Mouse (Mus musculus): ENCODE measurements around the gene Kri1.
A peak's percentile ranks its signal among the peaks of the same experiment; 100 is the strongest.
"Not testable (repeated sequence)": the region's sequence is repeated elsewhere in the genome, so short reads cannot be mapped to it uniquely, and the experiment has no call there.

The Kri1 gene

DNA sequence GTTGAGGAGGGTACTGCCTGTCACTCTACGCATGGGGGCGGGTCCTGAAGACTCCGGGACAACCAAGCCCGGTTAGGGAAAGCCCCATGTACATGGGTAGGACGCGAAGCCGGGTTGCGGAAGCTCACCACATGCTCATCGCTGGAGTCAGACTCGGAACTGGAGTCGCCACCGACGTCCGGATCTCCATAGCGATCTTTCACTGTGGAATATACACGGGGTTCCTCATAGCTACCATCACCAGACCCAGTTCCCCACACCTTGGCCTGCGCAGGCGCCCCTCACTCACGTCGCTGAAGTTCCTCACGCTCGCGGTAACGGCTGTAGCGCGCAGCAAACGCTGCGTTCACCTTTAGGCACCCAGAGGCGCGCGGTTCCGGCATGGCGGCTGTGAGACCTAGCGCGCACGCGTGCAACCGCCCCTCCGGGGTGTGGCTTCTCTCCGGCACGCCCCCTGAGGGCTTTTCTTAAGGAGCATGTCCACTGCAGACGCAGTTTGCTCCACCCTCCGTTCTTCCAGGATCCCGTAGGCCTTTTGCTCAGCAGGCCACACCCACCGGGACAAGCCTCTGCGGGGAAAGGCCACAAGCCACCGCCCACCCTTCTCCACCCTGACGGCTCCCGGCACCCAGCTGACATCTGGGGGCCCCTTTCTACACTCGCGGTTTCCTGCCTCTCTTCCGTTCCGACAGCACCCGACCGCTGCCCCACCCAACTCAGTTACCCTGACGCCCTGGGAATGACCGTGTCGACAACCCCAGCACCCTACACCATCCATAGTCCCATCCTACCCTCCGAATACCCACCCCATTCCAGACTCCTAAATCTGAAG is at the start of gene Kri1:
Gene Kri1 (minus strand): TSS at position 399 of the 832 bp plus-strand sequence.
- peak; percentile 98 for DNase-seq (ENCODE audit: low spot score)

- DNase-seq (ENCODE audit: low spot score), result no peak
Measured at GRCm38 (mm10) chr9:21336491-21336890, 48.7 kb upstream of the Kri1 start.

- DNase-seq (ENCODE audit: low spot score), result no peak
Measured at GRCm38 (mm10) chr9:21335391-21335790, 47.6 kb upstream of the Kri1 start.

GRCm38 (mm10) chr9:21334747-21335146 is 47.0 kb upstream of the Kri1 start:
- no peak for DNase-seq (ENCODE audit: low spot score)

- no peak for DNase-seq (ENCODE audit: low spot score)
Measured at GRCm38 (mm10) chr9:21333523-21333922, 45.8 kb upstream of the Kri1 start.

DNA sequence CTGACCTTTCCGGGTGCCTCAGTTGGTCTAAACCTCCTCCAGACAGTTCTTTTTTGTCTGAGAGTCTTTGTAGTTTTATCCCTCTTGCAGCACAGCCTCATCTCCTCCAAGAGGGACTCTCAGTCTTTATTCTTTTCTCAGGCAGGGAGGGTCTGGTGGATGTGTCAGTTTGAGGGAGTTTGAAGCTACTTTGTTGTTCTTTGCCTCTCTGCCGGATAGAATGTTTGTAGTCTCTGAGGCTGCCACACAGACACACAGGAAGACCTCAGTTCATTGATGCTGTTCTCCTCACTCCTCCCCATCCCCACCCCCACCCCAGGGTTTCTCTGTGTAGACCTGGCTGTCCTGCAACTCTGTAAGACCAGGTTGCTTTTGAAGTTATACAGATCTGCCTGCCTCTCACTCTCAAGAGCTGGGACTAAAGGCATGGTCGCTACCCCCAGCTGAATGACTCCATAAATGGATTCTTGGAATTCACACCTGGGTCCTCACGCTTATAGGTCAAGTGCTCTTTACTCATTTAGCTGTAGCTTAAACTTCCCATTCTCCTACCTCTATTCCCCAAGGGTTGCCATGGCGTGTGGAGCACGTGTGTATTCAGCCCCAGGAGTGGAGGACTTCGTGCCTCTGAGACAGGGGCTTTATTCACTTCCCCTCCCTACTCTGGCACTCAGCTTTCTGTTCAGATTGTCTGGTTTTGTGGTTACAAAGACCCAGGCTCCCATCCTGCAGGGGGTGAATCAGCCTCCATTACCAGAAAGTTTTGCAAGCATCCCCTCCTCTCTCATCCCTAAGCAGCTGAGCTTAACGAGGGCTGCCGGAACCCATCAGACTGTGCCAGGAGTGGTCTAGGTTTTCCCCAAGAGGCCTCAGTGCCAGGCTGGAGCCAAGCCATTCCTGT is 44.6 kb upstream of the Kri1 start:
- DNase-seq (ENCODE audit: low spot score), result no peak

DNA sequence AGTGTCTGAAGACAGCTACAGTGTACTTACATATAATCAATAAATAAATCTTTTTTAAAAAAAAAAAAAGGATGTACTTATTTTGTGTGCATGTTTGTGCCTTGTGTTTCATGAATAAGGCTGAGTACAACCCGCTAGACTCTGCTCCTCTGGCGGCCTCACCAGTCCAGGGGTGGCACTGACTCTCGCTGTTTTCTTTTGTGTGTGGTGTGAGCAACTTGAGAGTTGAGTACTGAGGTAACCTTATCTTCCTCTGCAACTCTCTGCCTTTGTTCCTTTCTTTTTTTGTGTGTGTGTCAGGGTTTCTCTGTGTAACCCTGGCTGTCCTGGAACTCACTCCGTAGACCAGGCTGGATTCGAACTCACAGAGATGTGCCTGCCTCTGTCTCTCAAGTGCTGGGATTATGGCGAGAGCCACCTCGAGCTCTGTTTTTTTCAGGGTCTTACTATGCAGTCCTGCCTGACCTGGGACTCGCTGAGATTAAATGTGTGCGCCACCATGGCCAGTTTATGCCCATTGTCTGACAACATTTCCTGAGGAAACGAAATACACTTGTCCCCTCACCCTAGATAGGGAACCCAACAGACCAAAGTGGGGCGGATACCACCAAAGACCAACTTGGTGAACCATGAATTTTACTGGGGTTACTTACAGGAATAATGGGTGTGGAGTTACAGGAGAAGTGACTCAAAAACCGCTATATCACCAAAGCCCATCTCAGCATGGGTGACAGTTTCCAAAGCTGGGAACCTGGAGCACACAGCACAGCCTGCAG is 43.8 kb upstream of the Kri1 start:
- DNase-seq (ENCODE audit: low spot score), result no peak

DNA sequence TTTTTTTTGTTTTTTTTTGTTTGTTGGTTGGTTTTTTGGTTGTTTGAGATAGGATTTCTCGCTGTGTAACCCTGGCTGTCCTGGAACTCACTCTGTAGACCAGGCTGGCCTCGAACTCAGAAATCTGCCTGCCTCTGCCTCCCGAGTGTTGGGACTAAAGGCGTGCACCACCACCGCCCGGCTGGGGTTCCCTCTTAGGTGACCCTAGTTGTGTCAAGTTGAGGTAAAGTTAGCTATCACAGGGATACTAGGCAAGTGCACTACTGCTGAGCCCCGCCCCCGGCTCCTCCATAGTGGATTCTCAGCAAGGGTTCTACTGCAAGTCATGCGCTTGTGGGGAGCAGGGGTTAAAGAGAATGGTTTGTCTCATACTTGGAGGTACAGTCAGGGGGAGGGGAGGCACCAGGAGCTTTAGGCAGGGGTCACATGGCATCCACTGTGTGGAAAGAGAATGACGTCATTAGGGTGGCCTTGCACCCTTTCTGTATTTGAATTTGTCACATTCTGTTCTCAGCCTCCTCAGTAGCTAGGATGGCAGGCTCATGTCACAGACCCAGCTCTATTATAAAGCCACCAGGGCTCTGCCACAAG is 42.0 kb upstream of the Kri1 start:
- DNase-seq (ENCODE audit: low spot score), result no peak

DNA sequence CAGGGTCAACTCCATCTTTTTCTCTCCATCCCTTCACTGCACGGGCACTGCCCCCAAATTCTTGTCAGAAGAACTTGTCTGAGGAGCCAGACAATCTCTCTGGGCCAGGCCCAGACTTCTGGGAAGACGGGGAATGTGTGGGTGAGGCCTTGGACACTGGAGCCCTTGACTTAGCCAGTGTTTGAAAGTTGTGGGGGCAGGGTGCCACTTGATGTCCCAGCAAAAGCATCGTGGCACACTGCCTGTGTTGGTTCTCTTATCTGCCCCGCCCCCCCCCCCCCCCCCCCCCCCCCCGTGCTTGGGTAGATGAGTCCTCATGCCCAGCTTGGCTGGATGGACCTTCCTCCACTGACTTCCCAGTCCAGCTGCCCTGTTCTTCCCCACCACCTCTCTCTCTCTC is 41.3 kb upstream of the Kri1 start:
- no peak for DNase-seq (ENCODE audit: low spot score)

DNA sequence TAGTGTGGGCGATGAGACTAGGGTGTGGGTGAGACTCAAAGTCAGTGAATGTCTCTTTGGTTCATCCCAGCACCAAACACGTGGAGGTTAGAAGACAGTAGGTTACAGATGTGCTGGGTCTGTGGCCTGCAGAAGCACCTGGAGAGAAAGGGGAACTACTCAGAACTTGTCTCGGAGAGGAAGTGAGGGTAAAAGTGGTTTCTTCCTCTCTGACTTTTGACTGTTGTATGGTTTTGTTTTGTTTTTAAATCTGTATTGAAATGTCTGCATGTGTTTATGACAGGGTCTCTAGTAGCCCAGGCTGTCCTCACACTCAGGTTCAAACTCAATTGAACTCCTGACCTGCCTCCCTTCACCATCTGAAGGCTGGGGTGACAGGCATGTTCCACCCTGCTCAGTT is 40.3 kb upstream of the Kri1 start:
- no peak for DNase-seq (ENCODE audit: low spot score)

DNA sequence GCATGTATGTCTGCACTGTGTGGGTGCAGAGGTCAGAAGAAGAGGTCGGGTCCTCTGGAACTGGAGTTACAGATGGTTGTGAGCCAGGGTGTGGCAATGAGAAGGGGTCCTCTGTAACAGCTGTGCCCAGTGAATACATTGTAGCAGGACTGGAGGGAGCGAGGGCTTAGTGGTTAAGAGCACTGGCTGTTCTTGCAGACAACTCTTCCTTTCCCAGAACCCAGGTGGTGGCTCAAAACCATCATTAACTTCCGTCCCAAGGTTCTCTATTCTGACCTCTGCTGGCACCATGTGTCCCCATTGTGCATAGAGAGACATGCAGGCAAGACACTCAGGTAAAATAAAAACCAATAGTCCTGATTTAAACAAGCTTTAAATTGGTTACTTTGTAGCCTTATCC is 39.8 kb upstream of the Kri1 start:
- no peak for DNase-seq (ENCODE audit: low spot score)

GRCm38 (mm10) chr9:21324269-21324668 is 36.5 kb upstream of the Kri1 start:
- no peak for DNase-seq (ENCODE audit: low spot score)

DNA sequence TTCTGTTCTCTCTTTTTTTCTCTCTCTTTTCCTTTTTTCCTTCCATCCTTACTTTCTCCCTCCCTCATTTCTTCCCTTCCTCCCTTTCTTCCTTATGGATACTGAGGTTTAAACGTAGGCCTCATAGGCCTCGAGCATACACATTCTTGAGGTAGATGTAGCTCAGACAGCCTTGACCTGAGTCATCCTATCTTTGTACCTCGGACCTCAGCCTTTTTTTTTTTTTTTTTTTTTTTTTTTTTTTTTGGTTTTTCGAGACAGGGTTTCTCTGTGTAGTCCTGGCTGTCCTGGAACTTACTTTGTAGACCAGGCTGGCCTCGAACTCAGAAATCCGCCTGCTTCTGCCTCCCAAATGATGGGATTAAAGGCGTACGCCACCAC is 35.1 kb upstream of the Kri1 start:
- not testable (repeated sequence) for DNase-seq (ENCODE audit: low spot score)

DNA sequence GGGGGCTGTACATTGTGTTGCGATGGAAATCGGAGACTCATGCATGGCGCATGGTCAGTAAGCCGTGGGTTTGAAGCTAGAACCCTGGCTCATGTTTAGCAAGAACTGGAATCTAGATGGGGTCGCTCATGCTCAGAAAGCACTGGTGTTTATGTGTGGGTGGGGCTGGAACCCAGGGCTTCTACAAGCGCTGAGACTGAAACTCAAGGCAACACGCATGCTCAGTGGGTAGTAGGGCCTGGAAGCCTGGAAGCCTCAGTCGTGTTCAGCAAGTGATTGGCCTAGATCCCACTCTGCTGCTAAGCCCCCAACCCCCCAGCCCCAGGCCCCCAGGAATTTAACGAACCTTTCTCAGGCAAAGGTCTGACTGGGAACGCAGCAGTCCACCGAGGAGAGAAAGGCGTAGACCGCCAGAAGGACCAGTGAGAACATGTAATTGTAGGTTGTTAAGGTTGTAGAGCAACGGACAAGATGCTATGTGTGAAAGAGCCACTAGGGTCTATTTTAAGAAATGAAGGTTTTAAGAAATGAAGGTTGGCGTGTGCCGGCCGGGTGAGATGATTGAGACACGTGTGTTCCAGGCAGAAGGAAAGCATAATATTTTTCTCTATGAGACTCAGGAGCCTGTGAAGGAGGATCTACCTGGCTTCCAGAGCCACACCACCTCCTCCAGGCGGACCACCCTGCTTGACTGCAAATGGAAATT is 34.6 kb upstream of the Kri1 start:
- DNase-seq (ENCODE audit: low spot score), result no peak

DNA sequence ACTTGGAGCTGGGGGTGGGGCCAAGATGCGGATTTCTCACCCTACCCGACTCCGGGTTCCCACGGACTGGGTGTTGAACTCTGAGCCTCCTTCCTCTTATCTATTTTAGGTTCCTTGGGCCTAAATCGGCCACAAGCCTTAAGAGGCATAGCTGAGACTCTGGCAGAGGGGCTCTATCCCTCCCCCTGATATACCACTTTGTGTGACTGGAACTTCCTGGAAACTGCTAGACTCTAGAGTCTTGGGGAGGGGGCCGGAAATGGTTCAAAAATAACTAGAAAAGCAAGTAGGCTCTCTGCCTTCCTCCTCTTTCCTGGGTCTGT is 33.7 kb upstream of the Kri1 start:
- peak; percentile 13 for DNase-seq (ENCODE audit: low spot score)

- peak; percentile 87 for DNase-seq (ENCODE audit: low spot score)
Measured at GRCm38 (mm10) chr9:21320619-21321512, 33.1 kb upstream of the Kri1 start, which contains the start of gene Slc44a2. Slc44a2 (plus strand) TSS chr9:21320698.

- DNase-seq (ENCODE audit: low spot score), result no peak
Measured at GRCm38 (mm10) chr9:21320280-21320618, 32.5 kb upstream of the Kri1 start.

DNA sequence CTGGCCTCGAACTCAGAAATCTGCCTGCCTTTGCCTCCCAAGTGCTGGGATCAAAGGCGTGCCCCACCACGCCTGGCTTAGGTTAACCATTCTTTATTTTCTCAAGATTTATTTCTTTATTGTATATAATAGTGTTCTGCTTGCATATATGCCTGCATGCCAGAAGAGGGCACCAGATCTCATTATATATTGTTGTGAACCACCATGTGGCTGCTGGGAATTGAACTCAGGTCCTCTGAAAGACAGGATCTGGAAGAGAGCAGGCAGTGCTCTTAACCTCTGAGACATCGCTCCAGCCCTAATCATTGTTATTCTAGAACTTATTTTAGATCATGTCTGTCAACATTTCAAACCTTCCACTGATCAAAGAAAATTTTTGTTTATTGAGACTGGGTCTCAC is 31.7 kb upstream of the Kri1 start:
- no peak for DNase-seq (ENCODE audit: low spot score)

- DNase-seq (ENCODE audit: low spot score), result no peak
Measured at GRCm38 (mm10) chr9:21318792-21319191, 31.0 kb upstream of the Kri1 start.

- no peak for DNase-seq (ENCODE audit: low spot score)
Measured at GRCm38 (mm10) chr9:21316696-21317095, 28.9 kb upstream of the Kri1 start.

Measured in embryo, embryonic 10 days (tissue).